Mouse (Mus musculus) lung, postnatal 0 days (tissue): ENCODE results near the gene E030018B13Rik.

ENCODE experiments used
- CTCF ChIP-seq: IDR thresholded peaks from 2 replicates; pipeline ENCODE4 v1.5.1; 2016; ENCODE audit warnings: antibody characterized with exemption, mild to moderate bottlenecking
- EP300 ChIP-seq: IDR thresholded peaks from 2 replicates; pipeline ENCODE4 v1.6.1; 2016; ENCODE audit warnings: antibody characterized with exemption, mild to moderate bottlenecking, control low read depth

DNA sequence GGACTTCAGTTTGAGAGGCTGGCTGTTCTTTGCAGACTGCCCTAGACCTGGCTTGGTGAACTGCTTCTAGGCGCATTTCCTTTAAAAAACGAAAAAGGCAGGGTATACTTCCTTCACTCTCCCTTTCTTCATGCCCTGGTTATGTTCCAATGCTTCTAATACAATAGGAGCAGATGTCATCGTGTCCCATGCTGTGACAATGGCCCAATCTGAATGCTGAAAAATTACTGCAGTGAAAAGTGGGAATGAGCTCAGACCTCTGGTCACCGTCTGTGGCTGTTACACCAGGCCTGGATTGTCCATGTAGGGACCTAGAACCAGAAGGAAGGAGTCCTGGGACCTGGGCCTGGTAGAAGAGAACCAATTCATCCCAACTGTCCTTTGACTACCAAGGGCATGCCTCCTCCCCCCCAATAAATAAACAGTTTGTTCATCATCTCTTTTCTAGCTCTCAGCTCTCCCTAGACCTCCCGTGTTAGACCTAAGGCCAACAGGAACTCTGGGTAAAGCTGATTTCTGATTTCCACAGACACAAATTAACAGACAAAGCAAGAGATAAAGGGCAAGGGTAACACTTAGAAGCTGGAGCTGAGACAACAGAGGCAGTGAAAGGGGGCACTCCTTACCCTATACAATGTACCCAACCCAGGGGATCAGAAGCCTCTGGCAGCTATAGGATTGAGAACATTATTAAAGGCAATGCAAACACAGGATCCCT is 8.7 kb upstream of the E030018B13Rik start:
- TF ChIP-seq EP300 (no peak), CTCF (no peak)
